Mouse (Mus musculus) small intestine, adult 2 months (tissue): ENCODE results near the gene Specc1l. TPM values are rescaled to one million over a fixed set of nuclear protein-coding genes. Genes with fewer than 3 reads are reported as not detected.
"Not testable (repeated sequence)": the region's sequence is repeated elsewhere in the genome, so short reads cannot be mapped to it uniquely, and the experiment has no call there.

Source experiments
- H3K27ac ChIP-seq: fragments of 200-500 bp; 2 replicates; pipeline ENCODE4 v1.5.1; 2012; ENCODE audit warnings: low read depth, low read length, control low read depth, inconsistent platforms; ENCODE audit not compliant: insufficient read depth
- H3K27me3 ChIP-seq: fragments of 200-500 bp; 2 replicates; pipeline ENCODE4 v1.6.1; 2012; ENCODE audit warnings: mild to moderate bottlenecking, moderate library complexity, low read length, inconsistent platforms; ENCODE audit not compliant: control insufficient read depth, insufficient read depth
- H3K36me3 ChIP-seq: fragments of 200-500 bp; 2 replicates; pipeline ENCODE4 v1.6.1; 2012; ENCODE audit warnings: mild to moderate bottlenecking, low read length, control low read depth, inconsistent platforms; ENCODE audit not compliant: control insufficient read depth, insufficient read depth
- H3K4me1 ChIP-seq: fragments of 200-500 bp; 2 replicates; pipeline ENCODE4 v1.6.1; 2012; ENCODE audit warnings: low read length, inconsistent platforms, mixed read lengths; ENCODE audit not compliant: control insufficient read depth, insufficient read depth, insufficient read length
- H3K4me3 ChIP-seq: fragments of 200-500 bp; 2 replicates; pipeline ENCODE4 v1.5.1; 2012; ENCODE audit warnings: low read depth, mild to moderate bottlenecking, control low read depth, inconsistent platforms, low read length, moderate library complexity
- CTCF ChIP-seq: fragments of 200-500 bp; IDR thresholded peaks from 2 replicates; pipeline ENCODE4 v1.5.1; 2012; ENCODE audit warnings: low read depth, mild to moderate bottlenecking, control low read depth, inconsistent platforms, low read length, moderate library complexity, mixed read lengths; ENCODE audit not compliant: insufficient replicate concordance, insufficient read length; ENCODE audit errors: extremely low read depth
- POLR2A ChIP-seq: fragments of 200-500 bp; IDR thresholded peaks from 2 replicates; pipeline ENCODE4 v1.6.1; 2012; ENCODE audit warnings: low read depth, mild to moderate bottlenecking, control low read depth, inconsistent platforms, low read length, moderate library complexity
- WGBS: fragments of 180-500 bp; shearing (Covaris S2); methylation state at CpG from one replicate; pipeline ENCODE4 v1.1.7; 2018; 5-methylcytosine and 5-hydroxymethylcytosine counted together
- polyA plus RNA-seq: library from polyadenylated mRNA; depleted of rRNA; stranded (reverse); fragments of >200 nt; gene quantifications from 2 replicates; pipeline ENCODE4 v1.2.3, GENCODE M21; 2012; rRNA removed

The Specc1l gene
- polyA plus RNA-seq, 1 experiment: 48.2 TPM

DNA sequence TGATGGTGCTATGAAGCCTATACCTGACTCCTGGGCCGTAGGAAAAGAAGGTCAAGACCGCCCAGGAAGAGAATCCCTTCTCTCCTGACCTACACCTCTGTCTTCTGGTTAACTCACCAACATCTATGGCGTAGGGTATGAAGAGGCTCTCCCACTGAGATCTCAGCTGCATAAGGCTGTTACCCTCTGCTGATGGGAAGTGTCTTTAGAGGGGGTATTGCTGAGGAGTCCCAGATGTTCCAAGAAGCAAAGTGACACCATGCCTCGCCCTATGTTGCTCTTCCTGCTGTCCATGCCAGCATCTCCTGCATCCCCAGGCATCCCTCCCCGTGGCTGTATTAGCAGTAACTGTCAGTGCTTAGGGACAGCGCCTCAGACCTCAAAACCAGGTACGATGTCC lies 127.5 kb downstream of the Specc1l start:
- Histone ChIP-seq H3K4me3 (no peak overlapping the region), H3K4me1 (no peaks in the 10 kb centered on the region), H3K36me3 (no peaks in the 10 kb centered on the region), H3K27ac (no peak overlapping the region), H3K27me3 (no peaks in the 10 kb centered on the region)
- WGBS: 83% methylated on average over 7 of the region's 7 CpGs
- TF ChIP-seq CTCF: no peak
- no peak for TF ChIP-seq POLR2A

DNA sequence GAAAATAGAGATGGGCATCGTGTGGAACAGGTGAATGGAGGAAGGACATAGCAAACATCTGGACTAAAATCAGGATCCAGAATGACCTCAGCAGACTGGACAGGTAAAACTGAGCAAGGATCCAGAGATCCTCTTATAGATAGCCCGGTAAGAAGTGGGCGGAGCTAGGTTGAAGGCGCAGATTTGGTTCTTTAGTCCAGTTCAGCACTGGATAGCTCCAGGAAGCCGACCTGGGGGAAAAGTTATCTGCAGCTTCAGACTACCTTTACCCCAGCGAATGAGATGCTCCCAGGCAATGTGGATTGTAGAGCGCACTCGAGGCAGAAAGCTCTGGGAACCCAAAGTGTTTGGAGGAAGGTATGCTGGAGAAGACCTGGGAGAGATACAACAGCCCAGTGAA lies 130.1 kb downstream of the Specc1l start:
- Histone ChIP-seq H3K36me3 (no peaks in the 10 kb centered on the region), H3K27ac (no peak overlapping the region), H3K27me3 (no peaks in the 10 kb centered on the region), H3K4me1 (no peaks in the 10 kb centered on the region), H3K4me3 (no peak overlapping the region)
- TF ChIP-seq POLR2A: no peak
- no peak for TF ChIP-seq CTCF
- WGBS: 28% methylated on average over 8 of the region's 8 CpGs

DNA sequence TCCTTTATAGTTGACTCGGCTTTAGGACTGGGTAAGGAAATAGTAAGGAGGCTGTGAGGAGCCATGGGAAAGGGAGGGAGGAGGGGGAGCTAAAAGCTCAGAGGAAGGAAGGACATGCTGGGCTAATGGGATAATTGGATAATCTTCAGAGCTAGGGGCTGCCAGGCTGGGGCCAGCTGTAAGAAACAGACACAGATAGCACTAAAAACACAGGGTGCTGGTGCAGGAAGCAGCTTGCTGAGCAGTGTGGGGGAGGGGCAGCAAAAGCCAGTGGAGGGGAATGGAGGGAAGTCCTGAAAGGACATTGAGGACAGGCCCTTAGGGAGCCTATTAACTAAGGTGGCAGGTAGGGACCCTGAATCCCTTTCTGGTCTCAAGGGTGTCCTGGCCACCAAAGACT lies 132.7 kb downstream of the Specc1l start:
- not testable (repeated sequence) for H3K36me3 ChIP-seq, H3K4me3 ChIP-seq, H3K27me3 ChIP-seq, H3K4me1 ChIP-seq, H3K27ac ChIP-seq
- 57% methylated on average over 1 of the region's 1 CpGs for WGBS

DNA sequence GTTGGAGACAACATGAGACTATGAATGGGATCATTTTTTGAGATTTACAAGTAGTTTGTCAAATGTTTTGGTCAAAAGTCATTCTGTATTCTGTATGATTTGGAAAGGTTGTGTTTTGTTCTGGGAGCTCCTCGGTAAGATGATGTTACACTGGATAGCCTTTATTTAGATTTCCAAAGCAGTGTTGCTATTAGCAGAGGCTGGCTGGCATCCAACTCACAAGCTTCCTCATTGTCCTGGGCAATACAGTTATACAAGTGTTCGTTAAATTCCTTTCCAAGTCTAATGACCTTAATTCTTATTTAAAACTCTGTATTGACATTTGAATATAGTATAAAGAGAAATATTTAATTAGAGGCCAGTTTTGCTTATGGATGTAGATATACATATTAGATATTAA lies 133.4 kb downstream of the Specc1l start:
- H3K4me3 ChIP-seq: no peak overlapping the region
- H3K36me3 ChIP-seq: no peaks in the 10 kb centered on the region
- no peaks in the 10 kb centered on the region for H3K27me3 ChIP-seq
- no peak for TF ChIP-seq POLR2A
- TF ChIP-seq CTCF: no peak
- no peaks in the 10 kb centered on the region for H3K4me1 ChIP-seq
- H3K27ac ChIP-seq: no peak overlapping the region
- WGBS: 7% methylated on average over 2 of the region's 2 CpGs

DNA sequence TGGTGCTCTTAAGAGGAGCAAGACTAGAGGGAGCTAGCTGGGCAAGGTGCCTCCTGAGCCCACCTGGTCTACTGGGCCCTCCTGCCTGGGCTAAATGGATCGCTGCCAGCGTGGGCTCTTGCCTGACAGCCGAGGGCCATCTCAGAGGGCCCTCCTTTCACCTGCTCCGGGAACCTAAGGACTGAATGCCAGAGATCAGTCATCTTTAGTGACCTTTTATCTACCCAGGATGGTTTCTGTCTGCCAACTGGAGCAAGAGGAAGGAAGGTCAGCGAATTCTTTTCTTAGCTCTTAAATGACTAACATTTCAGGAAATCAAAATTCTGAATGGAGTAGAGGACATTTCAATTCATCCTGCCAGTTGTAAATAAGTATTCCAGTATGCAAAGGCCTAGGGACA lies 138.7 kb downstream of the Specc1l start:
- Histone ChIP-seq H3K27ac (no peak overlapping the region), H3K4me1 (no peaks in the 10 kb centered on the region), H3K36me3 (no peaks in the 10 kb centered on the region), H3K27me3 (no peaks in the 10 kb centered on the region), H3K4me3 (no peak overlapping the region)
- TF ChIP-seq CTCF: no peak
- 65% methylated on average over 5 of the region's 5 CpGs for WGBS

DNA sequence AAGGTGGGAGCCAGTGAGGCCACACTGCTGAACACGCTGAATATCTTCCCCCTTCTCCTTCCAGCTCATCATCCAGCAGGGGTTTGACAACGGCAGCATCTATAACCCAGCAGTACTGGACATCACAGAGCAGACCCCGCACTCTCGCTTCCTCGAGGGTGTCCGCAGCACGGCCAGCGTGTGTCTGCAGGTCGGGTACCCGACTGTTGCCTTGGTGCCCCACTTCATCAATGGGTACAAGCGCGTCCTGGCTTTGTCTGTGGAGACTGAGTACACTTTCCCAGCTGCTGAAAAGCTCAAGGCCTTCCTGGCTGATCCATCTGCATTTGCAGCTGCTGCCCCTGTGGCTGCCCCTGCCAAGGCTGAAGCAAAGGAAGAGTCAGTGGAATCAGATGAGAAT lies 140.7 kb downstream of the Specc1l start:
- no peaks in the 10 kb centered on the region for H3K4me1 ChIP-seq
- TF ChIP-seq CTCF (no peak), POLR2A (no peak)
- no peak overlapping the region for H3K27ac ChIP-seq
- no peaks in the 10 kb centered on the region for H3K36me3 ChIP-seq
- no peaks in the 10 kb centered on the region for H3K27me3 ChIP-seq
- no peak overlapping the region for H3K4me3 ChIP-seq
- 97% methylated on average over 12 of the region's 12 CpGs for WGBS

DNA sequence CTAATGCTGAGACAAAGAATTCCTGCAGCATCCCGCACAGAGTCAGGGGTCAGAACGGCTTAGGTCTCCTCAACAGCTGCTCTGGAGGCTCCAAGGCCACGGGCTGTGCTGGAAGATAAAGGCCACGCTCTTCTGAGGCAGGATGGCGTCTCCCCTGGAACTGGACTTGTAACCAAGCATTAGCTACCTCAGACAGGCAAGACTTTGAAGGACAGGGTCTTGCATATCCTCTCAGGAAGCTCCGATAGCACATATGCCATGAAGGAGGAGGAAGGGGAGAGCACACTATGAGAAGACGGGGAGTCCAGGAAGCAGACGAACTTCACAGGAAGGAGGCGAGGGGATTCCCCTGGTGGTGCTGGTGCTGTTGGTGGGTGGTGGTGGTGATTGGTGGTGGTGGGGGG lies 142.0 kb downstream of the Specc1l start:
- H3K27ac ChIP-seq, H3K27me3 ChIP-seq, H3K36me3 ChIP-seq, H3K4me1 ChIP-seq, H3K4me3 ChIP-seq: not testable (repeated sequence)
- 48% methylated on average over 9 of the region's 9 CpGs for WGBS

DNA sequence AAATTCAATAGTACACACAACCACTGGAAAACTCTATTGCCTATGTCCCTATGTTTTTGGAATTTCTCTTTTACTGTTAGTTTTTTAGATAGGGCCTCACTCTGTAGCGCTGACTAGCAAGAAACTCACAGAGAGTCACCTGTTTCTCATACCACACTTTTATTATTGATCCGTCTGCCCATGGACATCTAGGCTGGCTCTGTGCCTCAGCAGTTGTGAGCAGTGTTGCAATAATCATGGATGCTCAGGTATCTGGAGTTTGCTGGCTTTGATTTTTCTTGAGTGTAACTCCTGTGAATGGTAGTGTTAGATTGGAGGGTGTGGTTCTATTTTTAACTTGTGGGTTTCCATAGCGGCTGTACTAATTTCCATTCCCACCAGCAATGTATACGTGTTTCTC lies 143.5 kb downstream of the Specc1l start:
- Histone ChIP-seq H3K36me3 (no peaks in the 10 kb centered on the region), H3K27me3 (no peaks in the 10 kb centered on the region), H3K27ac (no peak overlapping the region), H3K4me1 (no peaks in the 10 kb centered on the region), H3K4me3 (no peak overlapping the region)
- TF ChIP-seq POLR2A (no peak), CTCF (no peak)
- 53% methylated on average over 4 of the region's 4 CpGs for WGBS

Other genes with a start within 250 kb of the Specc1l start
- 1.7 and 2.4 TPM in 2 replicates for gene Gnaz, start 244.9 kb upstream of the Specc1l start, polyA plus RNA-seq
- gene Rsph14, start 179.5 kb upstream of the Specc1l start, polyA plus RNA-seq: not detected in 2 replicates
- gene Rab36, start 175.0 kb upstream of the Specc1l start, polyA plus RNA-seq: 1.2 and 1.6 TPM in 2 replicates
- gene Bcr, start 151.5 kb upstream of the Specc1l start, polyA plus RNA-seq: 10.1 and 46.9 TPM in 2 replicates
- 2.5 and 7.5 TPM in 2 replicates for gene Adora2a, start 104.8 kb downstream of the Specc1l start, polyA plus RNA-seq
- gene Upb1, start 189.0 kb downstream of the Specc1l start, polyA plus RNA-seq: 1.0 and 1.6 TPM in 2 replicates